In genomic region chr7:112217208-112217607, GRCm38 (mm10) we compare ENCODE assay signal across 12 mouse cellular contexts. TPM values are rescaled to one million over a fixed set of nuclear protein-coding genes. Genes with fewer than 3 reads are reported as not detected.
DNase-seq lines count a peak whose midpoint lies in the region; ATAC-seq and TF ChIP-seq lines count a peak whose summit lies in the region.
"Had no signal": no experiment of that assay in that cellular context is flagged by ENCODE, and none has a peak within 500 bp of the region (broad histone marks: within the 10 kb centered on the region; RNA-seq: fewer than 3 reads in every experiment).

No protein-coding gene starts in this region.

- intact Hi-C loops in heart, postnatal 10 days (cut with DNase I) = no loop called here

- H3K27ac ChIP-seq in stomach, postnatal 0 days (replicated peaks) = peak overlapping the region; percentile 24; the same call in 1 of the 2 replicates
- H3K27ac ChIP-seq: limb, embryonic 15.5 days had no signal

- no peaks in the 10 kb centered on the region for H3K36me3 ChIP-seq in stomach, postnatal 0 days (ENCODE audit: control insufficient read depth, insufficient read depth, low read length)
- H3K36me3 ChIP-seq: limb, embryonic 15.5 days had no signal

- peak; percentile 37; the same call in 1 of the 2 replicates for ATAC-seq in stomach, postnatal 0 days (ENCODE audit: low FRiP score, low TSS enrichment)

- TF ChIP-seq CTCF in stomach, postnatal 0 days (IDR thresholded peaks at IDR 0.05; ENCODE audit: low read depth) = no peak

- no peak overlapping the region for H3K9ac ChIP-seq in stomach, postnatal 0 days (ENCODE audit: low read length)
- H3K9ac ChIP-seq: limb, embryonic 15.5 days had no signal

- H3K4me3 ChIP-seq in stomach, postnatal 0 days (ENCODE audit: low read depth, low read length) = no peak overlapping the region
- H3K4me3 ChIP-seq: limb, embryonic 15.5 days had no signal

- 0 out of 2 replicates have a peak, but pooled peaks cover 4% of the 10 kb centered on the region for H3K4me1 ChIP-seq in stomach, postnatal 0 days (replicated peaks; ENCODE audit: control insufficient read depth, insufficient read depth)

- H3K9me3 ChIP-seq in stomach, postnatal 0 days (ENCODE audit: control insufficient read depth, low read length) = no peaks in the 10 kb centered on the region
- H3K9me3 ChIP-seq: limb, embryonic 15.5 days had no signal

- no peaks in the 10 kb centered on the region for H3K27me3 ChIP-seq in stomach, postnatal 0 days (ENCODE audit: control insufficient read depth, insufficient read depth, low read length)
- H3K27me3 ChIP-seq: limb, embryonic 15.5 days had no signal

- WGBS in stomach, postnatal 0 days = 19% methylated on average over 6 of the region's 6 CpGs

- no peak for TF ChIP-seq EP300 in stomach, postnatal 0 days (optimal IDR thresholded peaks at IDR 0.05)

- H3K4me2 ChIP-seq in stomach, postnatal 0 days (replicated peaks; ENCODE audit: low read depth) = no peak overlapping the region
- H3K4me2 ChIP-seq: limb, embryonic 15.5 days had no signal

- DNase-seq in urinary bladder, postnatal 14 days (ENCODE audit: low spot score) = peak; percentile 59
- no peak for DNase-seq in urinary bladder, postnatal 4 days (ENCODE audit: low spot score in 2 of 2)
- peak; percentile 53 to 54 for DNase-seq in heart, postnatal 10 days
- peak; percentile 61 to 70 for DNase-seq in kidney, postnatal 4 days
- peak; percentile 79 for DNase-seq in stomach, postnatal 0 days (ENCODE audit: low spot score)
- no peak for DNase-seq in thymus, postnatal 25 days
- DNase-seq in cerebellum, adult 18-20 months = no peak
- no peak for DNase-seq in cerebellum, adult 9-11 months
- DNase-seq: cerebellum, postnatal 25 days; gastrocnemius, postnatal 10 days had no signal

RNA-seq across cellular contexts. Expression of gene Mical2, which starts 8.4 kb away (rescaled TPM):
- total RNA-seq in heart, postnatal 10 days (2021) = 100 to 1,000 TPM; 177 to 185 TPM
- 8.4 and 8.8 TPM in 2 replicates for polyA plus RNA-seq in stomach, postnatal 0 days (2015; fragmentation: Nextera tagmentation; extraction: Ambion mirVana)
- total RNA-seq: MEL had no signal

RNA-seq across cellular contexts. Expression of gene Dkk3, which starts 58.4 kb away (rescaled TPM):
- total RNA-seq in heart, postnatal 10 days (2021) = 10 to 100 TPM; 44.1 to 77.0 TPM
- 39.1 and 40.0 TPM in 2 replicates for polyA plus RNA-seq in stomach, postnatal 0 days (2015; fragmentation: Nextera tagmentation; extraction: Ambion mirVana)
- total RNA-seq: MEL had no signal

Comparison
In these comparisons a context has a peak if more than half of its experiments do, and no peak if none do; other contexts are left out.
1. DNase-seq: peak in urinary bladder, postnatal 14 days (single experiment), heart, postnatal 10 days (2 of 2), kidney, postnatal 4 days (2 of 2) and stomach, postnatal 0 days (single experiment); none in urinary bladder, postnatal 4 days (0 of 2), thymus, postnatal 25 days (single experiment), cerebellum, adult 18-20 months (0 of 2) and cerebellum, adult 9-11 months (single experiment).